Mouse (Mus musculus): ENCODE results near the gene Gm28053. TPM values are rescaled to one million over a fixed set of nuclear protein-coding genes. Genes with fewer than 3 reads are reported as not detected.

Gm28053 gene
- total RNA-seq, 2 experiments from 2014 or later, result 2.4 to 4.7 TPM

GRCm38 (mm10) chr6:48689320-48689719, 29.1 kb upstream of the Gm28053 start:
- no peak for DNase-seq (ENCODE audit: low spot score in 2 of 2)

GRCm38 (mm10) chr6:48692962-48693361, 25.4 kb upstream of the Gm28053 start:
- DNase-seq (ENCODE audit: low spot score in 2 of 2), result no peak

- no peak for DNase-seq (ENCODE audit: low spot score in 2 of 2)
Measured at GRCm38 (mm10) chr6:48696830-48697554, 21.4 kb upstream of the Gm28053 start.

- no peak for DNase-seq (ENCODE audit: low spot score in 2 of 2)
Measured at GRCm38 (mm10) chr6:48697555-48697930, 20.9 kb upstream of the Gm28053 start.

GRCm38 (mm10) chr6:48698066-48698856, 20.1 kb upstream of the Gm28053 start:
- DNase-seq (ENCODE audit: low spot score in 2 of 2), result no peak

GRCm38 (mm10) chr6:48698888-48699287, 19.5 kb upstream of the Gm28053 start:
- no peak for DNase-seq (ENCODE audit: low spot score in 2 of 2)

GRCm38 (mm10) chr6:48700251-48701075, 17.9 kb upstream of the Gm28053 start:
- DNase-seq (ENCODE audit: low spot score in 2 of 2), result no peak

GRCm38 (mm10) chr6:48702146-48702545, 16.3 kb upstream of the Gm28053 start:
- no peak for DNase-seq (ENCODE audit: low spot score in 2 of 2)

GRCm38 (mm10) chr6:48702601-48703000, 15.8 kb upstream of the Gm28053 start:
- no peak for DNase-seq (ENCODE audit: low spot score in 2 of 2)

GRCm38 (mm10) chr6:48704146-48704545, 14.3 kb upstream of the Gm28053 start:
- no peak for DNase-seq (ENCODE audit: low spot score in 2 of 2)

GRCm38 (mm10) chr6:48706130-48706529, 12.3 kb upstream of the Gm28053 start:
- no peak for DNase-seq (ENCODE audit: low spot score in 2 of 2)

GRCm38 (mm10) chr6:48720326-48720725, 1.9 kb downstream of the Gm28053 start:
- no peak for DNase-seq (ENCODE audit: low spot score in 2 of 2)

- DNase-seq (ENCODE audit: low spot score in 2 of 2), result no peak
Measured at GRCm38 (mm10) chr6:48723468-48723867, 5.1 kb downstream of the Gm28053 start.

GRCm38 (mm10) chr6:48725476-48725875, 7.1 kb downstream of the Gm28053 start:
- DNase-seq (ENCODE audit: low spot score in 2 of 2), result no peak

- DNase-seq (ENCODE audit: low spot score in 2 of 2), result no peak
Measured at GRCm38 (mm10) chr6:48727761-48728160, 9.4 kb downstream of the Gm28053 start.

GRCm38 (mm10) chr6:48732864-48733304, 14.5 kb downstream of the Gm28053 start:
- DNase-seq (ENCODE audit: low spot score in 2 of 2), result no peak

GRCm38 (mm10) chr6:48733660-48734059, 15.3 kb downstream of the Gm28053 start:
- DNase-seq (ENCODE audit: low spot score in 2 of 2), result no peak

GRCm38 (mm10) chr6:48737053-48737452, 18.6 kb downstream of the Gm28053 start:
- no peak for DNase-seq (ENCODE audit: low spot score in 2 of 2)

GRCm38 (mm10) chr6:48737688-48738087, 19.3 kb downstream of the Gm28053 start:
- no peak for DNase-seq (ENCODE audit: low spot score in 2 of 2)

- no peak for DNase-seq (ENCODE audit: low spot score in 2 of 2)
Measured at GRCm38 (mm10) chr6:48738961-48739779, 20.8 kb downstream of the Gm28053 start, which contains the start of gene Gimap1. Gene Gimap1, plus strand, starts transcription at chr6:48739054.

- no peak for DNase-seq (ENCODE audit: low spot score in 2 of 2)
Measured at GRCm38 (mm10) chr6:48739780-48740055, 21.3 kb downstream of the Gm28053 start.
